Mouse (Mus musculus) kidney, postnatal 0 days (tissue): ENCODE data around the gene Pnmal1. TPM values are rescaled to one million over a fixed set of nuclear protein-coding genes. Genes with fewer than 3 reads are reported as not detected.

Source experiments
- ATAC-seq: fragments of 200-750 bp; cut with Nextera tagmentation; replicated peaks from 2 replicates; pipeline ENCODE4 v1.8.0; 2017; ENCODE audit warnings: low read depth, moderate number of reproducible peaks, moderate TSS enrichment, moderate library complexity; ENCODE audit not compliant: low FRiP score
- DNase-seq: peaks from one replicate; pipeline ENCODE4 v3.0.0-alpha.2; 2016; ENCODE audit warnings: low spot score
- H3K27ac ChIP-seq: fragments of 300-500 bp; sonication (generic); 2 replicates; pipeline ENCODE4 v1.5.1; 2014; ENCODE audit warnings: mild to moderate bottlenecking
- H3K27me3 ChIP-seq: fragments of 300-500 bp; sonication (generic); 2 replicates; pipeline ENCODE4 v1.6.1; 2014; ENCODE audit warnings: low read length, mixed read lengths; ENCODE audit not compliant: insufficient read depth
- H3K36me3 ChIP-seq: fragments of 300-500 bp; sonication (generic); 2 replicates; pipeline ENCODE4 v1.6.1; 2014; ENCODE audit warnings: low read length, mixed read lengths; ENCODE audit not compliant: insufficient read depth
- H3K4me1 ChIP-seq: fragments of 300-500 bp; sonication (generic); replicated peaks from 2 replicates; pipeline ENCODE4 v1.6.1; 2014; ENCODE audit warnings: antibody characterized with exemption, low read length, mixed read lengths; ENCODE audit not compliant: insufficient read depth
- H3K4me2 ChIP-seq: fragments of 300-500 bp; sonication (generic); 2 replicates; pipeline ENCODE4 v1.6.1; 2014; ENCODE audit warnings: mild to moderate bottlenecking, low read length, moderate library complexity, mixed read lengths
- H3K4me3 ChIP-seq: fragments of 300-500 bp; sonication (generic); replicated peaks from 2 replicates; pipeline ENCODE4 v1.5.1; 2014; ENCODE audit warnings: low read depth, low read length
- H3K9ac ChIP-seq: fragments of 300-500 bp; sonication (generic); 2 replicates; pipeline ENCODE4 v1.6.1; 2014; ENCODE audit warnings: low read depth, low read length
- H3K9me3 ChIP-seq: fragments of 300-500 bp; sonication (generic); replicated peaks from 2 replicates; pipeline ENCODE4 v1.6.1; 2016; ENCODE audit warnings: low read length, inconsistent platforms, mixed read lengths
- CTCF ChIP-seq: IDR thresholded peaks from 2 replicates; pipeline ENCODE4 v1.5.1; 2016; ENCODE audit warnings: antibody characterized with exemption, low read depth, mild to moderate bottlenecking, moderate library complexity
- whole genome bisulfite sequencing: fragments of 180-500 bp; shearing (Covaris S2); extraction: QIAGEN DNeasy Blood & Tissue Kit; methylation state at CpG from one replicate; pipeline ENCODE4 v1.1.7; 2014; 5-methylcytosine and 5-hydroxymethylcytosine counted together
- polyA plus RNA-seq: library from polyadenylated mRNA; unstranded; fragments of >200 nt; fragmentation: Nextera tagmentation; extraction: Ambion mirVana; gene quantifications from 2 replicates; pipeline ENCODE4 v1.2.1, GENCODE M21; 2015

Gene Pnmal1
- polyA plus RNA-seq, 1 experiment from 2014 or later = 0.28 TPM

DNA sequence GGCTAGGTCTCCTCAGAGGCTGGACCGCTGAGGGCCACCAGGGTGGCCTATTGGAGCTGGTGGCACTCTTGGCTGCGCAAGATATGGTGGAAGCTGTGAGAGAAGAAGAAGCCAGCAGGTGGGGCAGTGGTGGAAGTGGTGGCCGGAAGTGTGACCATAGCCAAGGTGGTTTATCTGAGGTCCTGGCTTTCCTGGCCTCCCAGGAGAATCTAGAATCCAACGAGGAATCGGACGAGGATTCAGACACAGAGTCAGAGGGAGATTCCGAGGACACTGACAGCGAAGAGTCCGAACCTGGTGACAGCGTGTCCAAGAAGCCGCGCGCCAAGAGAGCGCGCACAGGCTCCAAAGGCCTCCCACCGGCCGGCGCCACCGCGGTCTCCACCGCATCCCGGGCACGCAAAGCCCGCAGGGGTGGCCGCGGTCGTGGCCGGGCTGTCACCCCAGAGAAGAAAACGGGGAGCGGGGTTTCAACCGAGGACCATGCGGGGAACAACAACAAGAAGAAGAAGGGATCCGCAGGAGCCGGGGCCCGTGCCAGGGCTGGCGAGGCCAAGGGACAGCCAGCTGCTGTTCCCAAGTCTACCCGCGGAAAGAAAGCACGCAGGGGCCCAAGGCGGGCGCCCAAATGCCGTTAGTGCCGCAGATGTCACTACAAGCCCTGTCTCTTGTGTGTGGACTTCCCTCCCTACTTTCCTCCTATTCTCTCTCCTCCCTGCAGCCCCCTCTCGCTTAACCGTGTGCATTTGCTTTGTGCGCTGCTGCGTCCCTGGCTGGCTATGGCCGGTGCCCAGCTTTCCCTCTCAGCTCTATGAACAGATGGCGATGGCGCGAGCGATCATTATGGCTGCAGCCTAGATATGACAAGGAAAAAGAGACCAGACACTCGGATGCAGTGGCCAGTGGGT lies 12.8 kb upstream of the Pnmal1 start:
- H3K9me3 ChIP-seq = no peaks in the 10 kb centered on the region
- peaks cover 30% of the 10 kb centered on the region for H3K27me3 ChIP-seq
- H3K4me3 ChIP-seq = peak overlapping the region; percentile 33
- peak; percentile 50 for TF ChIP-seq CTCF
- H3K9ac ChIP-seq = peak overlapping the region; percentile 43; the same call in 1 of the 2 replicates
- no peak overlapping the region for H3K27ac ChIP-seq
- WGBS = 7% methylated on average over 53 of the region's 53 CpGs
- DNase-seq (no peak), ATAC-seq (no peak)
- no peaks in the 10 kb centered on the region for H3K36me3 ChIP-seq
- H3K4me2 ChIP-seq = peak overlapping the region; percentile 49
- peaks cover 37% of the 10 kb centered on the region for H3K4me1 ChIP-seq

DNA sequence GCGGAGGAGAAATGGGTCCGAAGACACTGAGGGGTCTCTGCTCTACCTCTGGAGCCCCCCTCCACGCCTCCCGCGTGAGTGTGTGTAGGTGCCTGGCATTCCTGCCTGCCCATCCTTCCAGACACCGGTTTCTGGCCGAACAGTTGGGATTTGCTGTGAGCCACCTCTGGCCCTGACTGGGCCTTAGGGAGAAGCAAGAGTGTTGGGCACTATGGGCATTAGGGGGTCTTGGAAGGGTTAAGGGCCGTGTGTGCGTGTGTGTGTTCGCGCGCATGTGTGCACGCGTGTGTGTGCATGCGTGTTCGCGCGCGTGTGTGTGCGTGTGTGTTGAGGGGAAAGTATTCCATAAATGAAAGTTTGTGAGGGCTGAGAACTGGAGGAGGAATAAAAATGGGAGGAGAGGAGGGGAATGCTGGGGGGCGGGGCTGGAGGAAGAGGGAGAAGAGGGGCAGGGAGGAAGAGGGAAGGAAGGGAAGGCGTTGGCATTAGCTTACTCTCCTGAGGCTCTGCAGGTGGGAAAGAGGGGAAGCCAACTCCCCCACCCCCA lies 12.1 kb upstream of the Pnmal1 start:
- WGBS = 21% methylated on average over 22 of the region's 22 CpGs
- ATAC-seq = no peak
- Histone ChIP-seq H3K27me3 (peaks cover 30% of the 10 kb centered on the region), H3K9me3 (no peaks in the 10 kb centered on the region), H3K27ac (no peak overlapping the region), H3K4me3 (peak overlapping the region; percentile 33), H3K4me1 (peaks cover 37% of the 10 kb centered on the region), H3K36me3 (no peaks in the 10 kb centered on the region), H3K4me2 (peak overlapping the region; percentile 49), H3K9ac (0 out of 2 replicates have a peak overlapping the region, but pooled peaks have one; percentile 43)
- DNase-seq = no peak
- no peak for TF ChIP-seq CTCF

DNA sequence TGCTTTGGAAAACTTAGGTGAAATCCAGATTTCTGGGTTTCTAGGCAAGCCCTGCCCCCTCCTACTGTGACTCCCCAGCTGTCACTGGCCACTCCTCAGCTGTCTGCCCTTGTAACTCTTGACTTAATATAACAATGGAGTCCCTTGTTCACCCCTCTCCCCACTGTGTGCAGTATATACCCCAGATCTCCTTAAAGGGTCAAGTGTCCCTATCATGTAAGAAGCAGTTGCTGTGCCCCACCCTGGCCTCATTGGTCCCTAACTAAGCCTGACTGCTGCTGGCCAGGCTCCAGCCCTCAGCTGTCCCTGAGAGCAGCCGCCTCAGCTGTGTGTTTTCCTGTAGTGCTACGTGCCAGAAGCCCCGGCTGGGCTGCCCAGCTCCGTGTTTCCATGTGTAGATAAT lies 11.5 kb upstream of the Pnmal1 start:
- H3K4me3 ChIP-seq = no peak overlapping the region; the same call in 1 of the 2 replicates

DNA sequence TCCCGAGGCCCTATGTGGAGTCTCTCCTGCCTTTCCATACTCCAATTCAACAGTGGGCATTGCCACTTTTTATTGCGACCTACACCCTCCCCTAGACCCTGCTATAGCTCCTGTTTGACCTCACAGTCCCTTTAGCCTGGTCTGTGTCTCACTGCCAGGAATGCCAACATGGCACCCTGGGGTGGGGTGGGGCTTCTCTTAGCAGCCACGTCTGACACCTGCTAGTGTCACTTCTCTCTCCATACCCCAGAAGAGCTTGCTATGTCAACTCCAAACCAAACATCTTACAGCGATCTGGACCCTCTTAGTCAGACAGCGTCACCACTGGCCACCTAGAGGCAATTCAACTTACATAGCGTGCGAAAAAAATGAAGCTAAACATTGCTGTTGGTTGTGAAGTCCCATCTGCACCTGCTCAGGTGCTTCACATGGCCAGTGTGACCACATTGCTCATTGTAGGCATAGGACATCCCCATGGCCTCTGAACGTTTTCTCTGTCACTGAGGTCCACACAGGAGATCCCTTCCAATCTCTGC lies 10.5 kb upstream of the Pnmal1 start:
- Histone ChIP-seq H3K27me3 (peaks cover 30% of the 10 kb centered on the region), H3K9me3 (no peaks in the 10 kb centered on the region), H3K4me2 (no peak overlapping the region), H3K36me3 (no peaks in the 10 kb centered on the region), H3K4me3 (no peak overlapping the region), H3K9ac (no peak overlapping the region), H3K4me1 (peaks cover 37% of the 10 kb centered on the region), H3K27ac (no peak overlapping the region)
- 75% methylated on average over 8 of the region's 8 CpGs for WGBS
- DNase-seq (no peak), ATAC-seq (no peak)
- TF ChIP-seq CTCF = no peak

More for the DNA sequence above, 11.5 kb upstream of the Pnmal1 start:
- DNase-seq (no peak), ATAC-seq (no peak)
- H3K27ac ChIP-seq = no peak overlapping the region; the same call in 1 of the 2 replicates
- WGBS = 29% methylated on average over 4 of the region's 4 CpGs
- no peak overlapping the region for H3K9ac ChIP-seq
- H3K27me3 ChIP-seq = peaks cover 30% of the 10 kb centered on the region
- peaks cover 37% of the 10 kb centered on the region for H3K4me1 ChIP-seq
- no peaks in the 10 kb centered on the region for H3K9me3 ChIP-seq
- no peaks in the 10 kb centered on the region for H3K36me3 ChIP-seq
- peak overlapping the region; percentile 49; the same call in 1 of the 2 replicates for H3K4me2 ChIP-seq
- TF ChIP-seq CTCF = no peak

DNA sequence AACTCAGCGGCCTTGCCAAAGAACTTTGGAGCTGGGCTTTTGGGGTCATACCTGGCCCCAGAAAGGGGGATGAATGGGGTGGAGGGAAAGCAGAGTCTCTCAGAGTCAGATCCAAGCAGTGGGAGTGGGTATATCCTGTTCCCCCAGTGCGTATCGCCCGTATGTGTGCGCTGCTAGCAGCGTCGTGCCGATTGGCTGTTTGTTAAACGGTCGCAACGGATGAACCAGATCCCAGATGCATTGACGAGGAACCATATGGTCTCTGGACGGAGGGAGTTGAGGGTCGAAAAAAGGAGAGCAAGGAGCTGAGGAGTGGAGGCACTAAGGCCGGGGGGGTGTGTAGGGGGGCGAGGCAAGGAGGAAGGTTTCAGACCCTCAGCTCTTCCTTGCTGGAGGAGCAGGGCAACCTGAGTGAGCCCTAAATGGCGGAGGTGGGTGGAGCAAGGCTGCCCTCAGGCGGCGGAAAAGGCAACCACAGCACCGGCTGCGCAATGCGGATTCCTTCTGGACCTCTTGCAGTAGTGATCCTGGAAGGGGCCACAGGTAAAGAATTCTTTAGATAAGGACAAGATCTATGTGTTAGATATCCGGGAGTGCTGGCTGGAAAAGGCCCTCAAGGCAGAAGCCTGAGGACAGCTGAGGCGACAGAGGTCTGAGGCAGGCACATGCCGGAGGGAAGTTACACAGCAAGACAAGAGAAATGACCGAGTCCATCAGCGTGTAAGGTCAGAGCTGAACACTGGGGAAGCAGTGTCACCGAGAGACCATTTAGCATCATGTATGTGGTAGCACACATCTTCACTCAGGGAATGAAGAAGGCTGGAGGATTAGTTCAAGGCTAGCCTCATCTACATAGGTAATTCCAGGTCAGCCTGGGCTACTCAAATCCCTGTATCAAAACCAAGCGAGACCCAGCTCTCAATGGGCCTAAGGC lies 9.3 kb upstream of the Pnmal1 start:
- DNase-seq (peak; percentile 79), ATAC-seq (peak; percentile 35; the same call in 1 of the 2 replicates)
- Histone ChIP-seq H3K36me3 (no peaks in the 10 kb centered on the region), H3K9me3 (no peaks in the 10 kb centered on the region), H3K27me3 (peaks cover 28% of the 10 kb centered on the region), H3K9ac (peak overlapping the region; percentile 35; the same call in 1 of the 2 replicates), H3K4me2 (peak overlapping the region; percentile 51), H3K4me3 (peak overlapping the region; percentile 12; the same call in 1 of the 2 replicates), H3K4me1 (peaks cover 30% of the 10 kb centered on the region), H3K27ac (no peak overlapping the region)
- 12% methylated on average over 29 of the region's 29 CpGs for WGBS
- peak; percentile 93 for TF ChIP-seq CTCF
